Mouse (Mus musculus) kidney, postnatal 4 days (tissue): ENCODE measurements around the gene Ptpru.
A peak's percentile ranks its signal among the peaks of the same experiment; 100 is the strongest.

Source experiments
- DNase-seq, 2 experiments: peaks; one replicate each; pipeline ENCODE4 v3.0.0; 2021; ENCODE audit warnings: mixed read lengths in 2 of 2

Ptpru gene

DNA sequence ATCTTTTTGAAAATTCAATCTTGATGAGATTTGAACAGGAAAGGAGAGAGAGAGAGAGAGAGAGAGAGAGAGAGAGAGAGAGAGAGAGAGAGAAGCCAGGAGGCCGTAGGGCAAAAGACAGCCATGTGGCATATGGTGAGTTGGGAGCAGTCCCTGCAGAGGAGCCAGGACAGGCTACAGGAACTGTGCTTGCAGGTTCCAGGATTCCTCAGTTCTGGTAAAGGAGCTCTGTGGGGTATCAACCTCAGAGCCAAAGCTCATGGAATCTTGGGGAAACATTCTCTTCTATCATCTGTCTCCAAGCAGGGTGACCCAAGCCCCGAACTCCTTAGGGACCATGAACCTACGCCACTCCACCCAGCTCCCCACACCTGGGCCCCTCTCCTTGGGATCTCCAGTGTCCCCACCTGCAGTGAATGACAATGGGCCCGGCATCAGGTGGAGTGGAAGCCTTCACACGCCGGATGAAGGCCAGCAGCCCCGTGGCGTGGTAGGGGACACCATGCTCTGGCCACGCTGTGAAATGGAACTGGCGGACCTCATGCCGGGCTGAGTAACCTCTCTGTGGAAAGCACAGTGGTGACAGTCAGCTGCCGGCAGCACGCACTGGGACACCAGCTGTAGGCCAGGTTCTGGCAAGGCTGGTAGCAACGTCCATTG lies 59.3 kb downstream of the Ptpru start:
- DNase-seq: no peak

DNA sequence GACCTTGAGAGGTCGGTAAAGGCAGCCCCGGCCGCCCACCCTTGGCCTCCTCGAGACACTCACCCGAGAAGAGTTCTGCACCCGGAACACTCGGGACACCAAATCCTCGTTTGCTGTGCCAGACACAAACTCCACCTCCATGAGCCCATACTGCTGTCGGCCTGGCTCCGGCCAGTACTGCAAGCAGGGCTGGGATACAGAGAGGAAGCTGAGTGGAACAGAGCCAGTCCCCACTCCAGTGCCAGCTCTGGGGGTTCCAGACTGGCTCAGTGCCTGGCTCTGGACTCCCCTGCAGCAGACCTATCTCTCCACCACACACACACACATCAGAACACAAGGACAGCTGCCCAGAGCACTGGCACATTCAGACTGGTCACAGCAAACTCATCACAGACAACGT lies 66.7 kb downstream of the Ptpru start:
- no peak for DNase-seq

DNA sequence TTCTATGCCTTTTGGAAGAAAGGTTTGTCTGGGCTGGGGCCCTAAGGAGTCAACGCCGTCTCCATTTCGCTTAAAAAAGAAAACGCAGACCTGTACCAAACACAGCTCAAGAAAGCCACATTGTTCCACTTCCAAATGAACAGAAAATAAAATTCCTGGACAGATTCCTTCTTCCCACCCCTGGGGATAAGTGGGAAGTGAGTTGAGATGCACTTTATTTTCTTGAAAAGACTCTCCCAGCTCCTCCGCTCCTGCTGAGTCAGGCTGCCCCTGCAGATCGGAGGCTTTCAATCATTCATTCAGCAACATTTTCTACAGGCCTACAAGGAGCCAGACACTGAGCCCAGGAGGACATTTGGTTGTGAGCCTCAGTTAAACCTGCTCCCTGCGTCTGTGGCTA lies 74.2 kb downstream of the Ptpru start:
- no peak for DNase-seq

DNA sequence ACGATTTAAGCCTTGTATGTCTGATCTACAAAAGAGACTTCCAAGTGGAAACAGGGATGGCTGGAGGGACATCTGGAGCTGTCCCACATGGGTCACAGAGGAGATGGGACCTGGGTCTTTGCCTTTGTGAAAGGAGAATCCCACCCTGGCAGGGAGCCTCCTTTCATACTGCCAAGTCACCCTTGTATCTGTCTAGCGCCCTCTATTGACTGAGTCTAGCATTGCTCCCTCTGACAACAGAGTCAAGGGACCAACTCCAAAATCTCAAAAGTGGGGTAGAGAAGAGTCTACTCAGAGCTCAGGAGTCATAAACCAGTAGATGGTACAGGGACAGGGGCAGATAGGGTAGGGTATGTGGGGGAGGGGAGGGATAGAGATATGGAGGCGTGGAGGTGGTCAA lies 74.6 kb downstream of the Ptpru start:
- no peak for DNase-seq

- no peak for DNase-seq
These were observed 75.8 kb downstream of the Ptpru start for GRCm38 (mm10) chr4:131762211-131762784.

- no peak for DNase-seq
These were observed 85.8 kb downstream of the Ptpru start for GRCm38 (mm10) chr4:131752204-131752837.

DNA sequence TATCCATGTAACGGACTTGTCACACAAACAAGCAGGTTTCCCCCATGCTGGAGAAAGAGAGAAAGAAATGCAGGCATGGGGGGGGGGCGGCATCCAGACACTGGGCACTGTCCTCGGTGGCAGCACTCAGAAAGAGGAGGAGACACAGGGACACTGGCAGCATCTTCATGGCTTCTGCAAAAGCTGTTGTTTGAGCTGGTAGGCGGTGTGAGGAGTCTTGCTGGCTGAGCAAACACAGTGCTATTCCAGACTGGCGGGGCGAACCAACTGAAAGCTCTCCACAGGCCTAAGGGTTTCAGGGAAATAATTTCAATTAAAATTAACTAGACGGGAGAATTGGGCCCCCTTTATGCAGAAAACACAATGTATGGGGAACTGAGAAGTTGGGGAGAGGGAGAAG lies 86.5 kb downstream of the Ptpru start:
- no peak for DNase-seq

DNA sequence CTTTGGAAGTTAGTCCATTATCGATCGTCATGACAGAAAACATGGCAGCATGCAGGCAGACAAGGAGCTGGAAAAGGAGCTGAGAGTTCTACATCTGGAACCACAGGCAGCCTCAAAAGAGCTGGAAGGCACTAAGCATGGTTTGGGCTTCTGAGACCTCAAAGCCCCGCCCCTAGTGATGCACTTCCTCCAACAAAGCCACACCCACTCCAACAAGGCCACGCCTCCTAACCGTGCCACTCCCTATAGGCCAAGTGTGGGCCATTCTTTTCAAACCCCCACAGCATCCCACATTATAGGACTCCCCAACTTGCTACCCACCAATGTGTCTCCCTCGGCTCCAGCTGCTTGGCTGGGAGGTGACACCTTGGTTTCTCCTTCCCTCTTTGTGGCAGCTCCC lies 88.3 kb downstream of the Ptpru start:
- peak in 1 of 2 experiments; percentile 21 for DNase-seq

GRCm38 (mm10) chr4:131744685-131745043 lies 93.4 kb downstream of the Ptpru start:
- DNase-seq: no peak

DNA sequence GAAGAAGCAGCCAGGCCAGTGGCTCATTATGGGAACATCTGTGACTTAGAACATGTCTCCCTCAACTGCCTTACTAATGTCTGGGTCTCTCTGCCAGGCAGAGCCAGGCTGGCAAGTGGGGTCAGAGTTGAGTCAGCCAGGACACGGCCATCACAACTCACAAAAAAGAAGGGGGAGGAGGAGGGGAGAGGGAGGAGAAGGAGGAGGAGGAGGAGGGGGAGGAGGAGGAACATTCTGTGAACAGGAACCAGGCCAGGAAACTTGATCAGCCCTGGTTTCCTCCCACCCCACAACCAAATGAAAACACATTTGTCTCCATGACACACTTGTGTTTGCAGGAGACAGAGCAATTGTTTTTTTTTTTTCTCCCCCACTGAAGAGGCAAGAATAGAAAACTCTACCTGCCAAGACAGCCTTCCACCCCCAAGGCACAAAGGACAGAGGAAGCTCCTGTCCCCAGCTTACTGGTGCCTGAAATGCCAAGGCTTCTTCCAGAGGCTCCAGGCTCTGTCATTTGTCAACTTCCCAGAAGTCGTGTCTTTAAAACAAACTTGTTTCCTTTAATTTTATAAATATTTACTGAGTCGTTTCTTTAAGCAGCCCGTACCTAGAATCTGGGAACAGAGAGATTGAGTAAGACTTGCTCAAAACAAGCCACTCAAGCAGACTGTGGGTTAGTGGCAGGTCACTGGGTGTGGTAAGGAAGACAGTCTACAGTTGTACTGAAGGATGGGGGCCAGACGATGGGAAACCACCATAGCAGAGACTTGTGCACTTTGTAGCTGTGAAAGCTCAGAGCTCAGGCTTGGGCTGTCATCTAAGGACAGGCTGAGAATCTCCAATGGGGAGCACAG lies 94.0 kb downstream of the Ptpru start:
- DNase-seq: peak; percentile 33 to 57

GRCm38 (mm10) chr4:131743031-131743430 lies 95.1 kb downstream of the Ptpru start:
- no peak for DNase-seq

GRCm38 (mm10) chr4:131740621-131741020 lies 97.5 kb downstream of the Ptpru start:
- DNase-seq: no peak

GRCm38 (mm10) chr4:131728628-131729027 lies 109.5 kb downstream of the Ptpru start:
- DNase-seq: no peak

DNA sequence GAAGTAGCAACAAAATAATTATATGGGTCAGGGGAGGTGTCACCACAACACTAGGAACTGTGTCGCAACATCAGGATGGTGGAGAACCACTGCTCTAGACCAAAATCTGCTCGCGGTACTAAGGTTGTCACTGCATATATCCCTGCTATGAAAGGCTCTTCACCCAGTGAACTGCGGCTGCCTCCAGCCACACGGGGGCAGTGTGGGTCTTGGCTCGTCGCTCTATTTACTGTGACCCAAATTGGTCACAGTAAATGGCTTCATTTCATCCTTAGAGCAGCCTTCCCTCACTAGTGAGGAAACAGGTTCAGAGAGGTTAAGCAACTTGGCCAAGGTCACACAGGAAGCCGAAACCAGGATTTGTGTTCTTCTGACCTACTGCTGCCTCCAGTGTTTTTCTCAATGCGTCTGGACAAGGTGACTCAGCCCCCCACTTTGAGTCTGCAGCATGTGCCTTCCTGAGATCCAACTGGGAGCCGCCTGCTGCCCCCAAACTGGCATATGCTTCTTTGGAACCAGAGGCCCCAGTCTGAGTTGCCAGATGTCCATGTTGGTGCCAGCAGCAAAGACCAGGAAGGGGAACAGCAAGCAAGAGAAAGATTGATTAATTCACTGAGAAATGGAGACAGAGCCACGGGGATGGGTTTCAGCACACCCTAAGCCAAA lies 114.5 kb downstream of the Ptpru start:
- peak; percentile 87 to 89 for DNase-seq

- DNase-seq: peak; percentile 65 to 78
These were observed 115.8 kb downstream of the Ptpru start for GRCm38 (mm10) chr4:131722121-131722841.

- DNase-seq: no peak
These were observed 118.9 kb downstream of the Ptpru start for GRCm38 (mm10) chr4:131719151-131719550.
